Mouse (Mus musculus): ENCODE measurements at regions not wholly inside any gene's neighbourhood (a gene's known extent, or its start where the extent isn't known, plus 50 kb on each side); places are given as distances from the start of the nearest gene placed in this dataset.

GRCm38 (mm10) chr5:64475736-64476519 lies 319.8 kb downstream of the Tbc1d1 start:
- no peak for TF ChIP-seq CTCF (IDR thresholded peaks at IDR 0.05; ENCODE audit: borderline replicate concordance, control insufficient read depth, extremely low read depth, insufficient read depth, low read length, poor library complexity)
- TF ChIP-seq POLR2A (IDR thresholded peaks at IDR 0.05; ENCODE audit: control insufficient read depth, extremely low read depth, insufficient read depth, low read length, poor library complexity), result no peak

All from thymus, adult 2 months (tissue).